Mouse (Mus musculus) midbrain, embryonic 15.5 days (tissue): ENCODE measurements at regions not wholly inside any gene's neighbourhood (a gene's known extent, or its start where the extent isn't known, plus 50 kb on each side); places are given as distances from the start of the nearest gene placed in this dataset. TPM values are rescaled to one million over a fixed set of nuclear protein-coding genes. Genes with fewer than 3 reads are reported as not detected.

Source experiments
- microRNA counts: library from miRNA; unstranded; fragments of <30 nt; microRNA quantifications from one replicate; lab custom pipeline; 2016
- microRNA-seq: library from miRNA; unstranded; fragments of <30 nt; microRNA quantifications from one replicate; pipeline ENCODE4, GENCODE M21; 2016

MicroRNAs in the stretch of these regions (microRNA counts, 519-probe panel; counts per million panel counts)
- 2,412 counts per million, percentile 44 among the panel's probes with 10 or more counts for microRNA mmu-miR-467h+mmu-miR-669d+mmu-miR-669l (lab: Ali Mortazavi, UCI)

Small RNA genes in the stretch of these regions (microRNA-seq; reads per million reads assigned to microRNA genes)
- gene Gm22243 = not detected
- not detected for gene Gm25510
- gene Gm26303 = not detected
- gene Mir467h = not detected
